Mouse (Mus musculus): ENCODE measurements around the gene Gpd1l.

DNA sequence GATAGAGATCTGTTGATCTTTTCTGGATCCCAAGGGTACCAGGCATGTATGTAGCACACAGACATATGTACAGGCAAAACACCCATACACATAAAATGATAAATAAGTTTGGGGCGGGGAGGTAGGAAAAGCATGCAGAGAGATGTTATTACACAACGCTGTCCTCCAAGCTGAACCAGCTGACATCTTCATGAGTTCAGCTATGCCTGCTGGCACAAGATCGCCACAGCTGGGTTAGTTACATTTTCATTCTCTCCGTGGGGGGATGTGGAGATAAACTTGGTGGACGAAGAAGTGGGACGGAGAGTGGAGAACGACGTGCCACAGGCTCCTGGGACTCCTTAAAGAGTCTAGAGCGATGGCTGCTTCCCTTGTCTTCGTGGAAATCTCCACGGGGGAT lies 40.8 kb downstream of the Gpd1l start:
- no peak for TF ChIP-seq CTCF (IDR thresholded peaks at IDR 0.05)
- no peak for TF ChIP-seq EP300 (IDR thresholded peaks at IDR 0.05)
